Mouse (Mus musculus) thymus, postnatal 14 days (tissue): Measurements from ENCODE around the gene Bphl.
"Not testable (repeated sequence)": the region's sequence is repeated elsewhere in the genome, so short reads cannot be mapped to it uniquely, and the experiment has no call there.

ENCODE experiments used
- DNase-seq: peaks from one replicate; pipeline ENCODE4 v3.0.0; 2021

Gene Bphl

DNA sequence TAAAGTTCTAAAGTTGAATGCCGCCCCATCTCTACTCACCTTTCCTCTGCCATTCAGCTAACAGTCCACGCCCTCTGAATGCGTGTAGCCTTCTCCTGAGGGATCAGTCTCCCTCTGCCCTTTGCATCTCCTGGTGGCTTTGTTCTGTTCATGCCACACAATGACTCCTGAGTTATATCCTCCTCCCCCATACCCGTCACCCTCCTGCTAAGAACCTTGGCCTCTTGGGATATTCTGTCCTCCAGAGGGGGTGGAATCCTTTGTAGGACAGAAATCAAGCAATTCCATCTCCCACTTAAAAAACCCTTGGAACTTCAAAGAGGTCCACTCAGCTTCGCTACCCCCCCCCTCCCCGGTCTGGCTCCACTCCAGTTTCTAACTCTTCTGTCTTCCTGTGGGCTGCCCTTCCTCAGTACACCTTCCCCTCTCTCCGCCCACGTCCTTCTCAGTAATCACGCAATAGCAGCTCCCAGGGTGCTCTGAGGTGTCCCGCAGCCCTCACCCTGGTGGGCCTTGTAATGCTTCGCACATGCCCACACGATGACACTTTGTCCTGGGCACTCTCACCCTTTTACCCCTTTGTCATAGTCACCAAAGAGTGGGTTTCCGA is 16.4 kb downstream of the Bphl start:
- no peak for DNase-seq

DNA sequence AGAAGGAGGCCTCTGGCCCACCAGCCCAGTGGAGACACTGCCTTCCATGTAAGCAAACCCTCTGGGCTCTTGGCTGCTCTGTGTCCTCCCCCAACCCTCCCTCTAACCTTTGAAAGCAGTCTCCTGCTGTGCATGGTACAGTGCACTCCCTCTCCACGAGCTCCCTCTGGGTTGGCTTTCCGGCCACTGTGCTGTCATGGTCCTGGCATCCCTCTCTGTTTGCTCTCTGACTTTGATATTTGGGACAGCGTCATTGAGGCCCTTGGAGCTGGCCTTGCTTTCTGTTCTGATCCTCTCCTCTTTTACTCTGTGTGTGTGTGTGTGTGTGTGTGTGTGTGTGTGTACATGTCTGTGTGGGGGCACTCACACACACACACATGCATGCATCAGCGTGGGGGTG is 17.0 kb downstream of the Bphl start:
- DNase-seq: no peak

DNA sequence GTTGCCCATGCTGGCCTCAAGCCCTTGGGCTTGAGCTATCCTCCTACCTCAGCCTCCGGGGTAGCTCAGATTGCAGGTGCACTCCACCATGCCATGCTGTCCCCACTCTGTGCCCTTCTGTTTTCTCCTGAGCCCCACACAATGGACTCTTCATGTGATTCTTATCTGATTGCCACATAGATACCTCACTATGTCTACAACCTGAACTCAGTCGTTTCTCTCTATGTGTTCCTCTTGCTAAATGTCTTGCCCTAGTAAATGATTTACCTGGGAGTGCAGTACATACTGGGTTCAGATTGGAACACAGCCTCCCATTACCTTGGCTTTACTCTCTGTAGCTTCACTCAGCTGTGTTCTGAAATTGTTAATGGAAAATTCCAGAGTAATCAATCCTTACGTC is 17.6 kb downstream of the Bphl start:
- no peak for DNase-seq

DNA sequence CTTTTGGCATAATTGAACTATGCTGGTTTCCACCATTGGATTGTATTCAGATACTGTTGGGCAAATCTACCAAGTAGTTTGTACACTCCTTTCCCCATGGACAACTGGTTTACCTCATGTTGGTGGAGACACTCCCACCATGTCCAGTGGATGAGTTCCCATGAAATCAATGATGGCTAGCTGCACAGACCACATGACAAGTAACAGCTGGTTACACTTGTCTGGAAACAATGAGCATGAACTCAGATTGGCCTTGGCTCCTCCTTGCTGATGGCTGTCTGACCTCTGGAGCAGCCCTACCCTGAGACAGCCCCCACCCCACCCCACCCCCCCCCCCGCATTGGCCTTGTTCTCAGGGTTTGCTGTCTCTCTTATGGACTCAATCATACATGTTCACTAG is 19.9 kb downstream of the Bphl start:
- DNase-seq: no peak

- no peak for DNase-seq
These were observed 22.7 kb downstream of the Bphl start for GRCm38 (mm10) chr13:34060061-34060460.

GRCm38 (mm10) chr13:34062466-34062865 is 25.1 kb downstream of the Bphl start:
- no peak for DNase-seq

GRCm38 (mm10) chr13:34066351-34066750 is 29.0 kb downstream of the Bphl start:
- DNase-seq: no peak

DNA sequence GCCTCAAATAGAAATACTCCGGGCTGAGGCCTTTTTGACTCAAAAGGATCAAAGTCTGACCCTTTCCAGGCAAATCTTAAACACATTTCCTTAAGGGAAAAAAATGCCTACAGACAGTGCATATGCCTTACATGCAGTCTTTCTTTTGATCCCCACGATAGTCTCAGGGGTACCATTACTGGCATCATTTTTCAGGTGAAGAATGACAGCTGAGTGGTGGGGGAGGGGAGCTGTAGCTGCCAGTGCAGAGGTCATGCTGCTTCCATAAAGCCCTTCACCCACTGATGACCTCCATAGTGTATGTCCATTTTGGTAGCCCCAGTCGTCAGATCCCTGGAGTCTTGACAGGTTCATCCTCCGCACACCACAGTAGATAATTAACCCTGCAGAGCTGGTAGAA is 32.9 kb downstream of the Bphl start:
- no peak for DNase-seq

DNA sequence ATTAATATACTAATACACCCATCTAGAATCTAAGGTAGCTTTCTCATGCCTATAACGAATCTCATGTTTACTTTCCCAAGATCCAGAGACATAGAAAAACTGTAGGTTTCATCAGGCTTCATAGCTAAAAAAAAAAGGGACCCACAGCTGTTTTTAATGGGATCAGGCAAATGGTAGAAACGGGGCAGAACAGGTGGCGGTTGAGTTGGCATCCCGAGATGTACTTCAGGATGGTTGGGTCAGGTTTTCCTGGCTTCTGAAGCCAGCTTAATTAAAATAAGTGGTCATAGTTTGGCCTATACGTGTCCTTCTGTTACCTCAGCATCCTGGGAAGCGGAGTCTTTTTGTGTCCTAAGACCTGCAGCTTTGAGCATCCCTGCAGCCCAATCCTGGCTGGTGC is 34.4 kb downstream of the Bphl start:
- DNase-seq: no peak

DNA sequence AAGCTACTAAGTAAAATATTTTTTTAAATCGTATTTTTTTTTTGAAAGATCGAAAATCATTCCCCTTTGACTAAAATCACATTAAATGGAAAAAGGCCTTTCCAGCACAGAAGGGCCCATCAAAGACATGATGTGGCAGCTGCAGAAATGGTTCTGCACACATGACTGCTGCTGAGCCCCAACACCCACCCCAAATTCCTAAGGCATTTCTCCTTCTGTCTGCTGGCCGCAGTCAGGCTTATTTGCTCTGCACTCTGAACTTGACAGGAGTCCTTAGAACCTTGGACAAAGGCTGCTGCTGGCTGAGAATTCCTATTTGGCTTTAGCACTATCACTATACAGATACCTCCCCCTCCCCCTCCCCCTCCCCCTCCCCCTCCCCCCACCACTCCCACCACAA is 35.5 kb downstream of the Bphl start:
- no peak for DNase-seq

GRCm38 (mm10) chr13:34074441-34074840 is 37.0 kb downstream of the Bphl start:
- not testable (repeated sequence) for DNase-seq

DNA sequence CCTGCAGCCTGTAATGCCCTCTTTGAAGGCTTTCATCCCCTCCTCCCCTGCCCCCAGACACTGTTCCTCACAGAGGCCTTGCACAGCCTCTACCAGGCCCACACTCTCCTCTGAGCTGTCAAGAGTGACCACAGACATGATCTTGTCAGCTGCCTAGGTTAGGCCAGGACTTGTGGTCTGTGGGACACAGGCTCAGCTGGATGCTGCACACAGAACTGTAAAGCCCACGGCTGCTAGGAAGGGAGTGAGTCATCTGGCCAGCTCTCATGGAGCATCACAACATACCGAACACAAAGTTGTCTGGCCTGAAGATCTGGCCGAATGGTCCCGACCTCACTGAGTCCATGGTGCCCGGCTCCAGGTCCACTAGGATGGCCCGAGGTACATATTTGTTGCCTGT is 38.5 kb downstream of the Bphl start:
- not testable (repeated sequence) for DNase-seq

GRCm38 (mm10) chr13:34076561-34077491 is 39.4 kb downstream of the Bphl start:
- DNase-seq: peak; percentile 41

DNA sequence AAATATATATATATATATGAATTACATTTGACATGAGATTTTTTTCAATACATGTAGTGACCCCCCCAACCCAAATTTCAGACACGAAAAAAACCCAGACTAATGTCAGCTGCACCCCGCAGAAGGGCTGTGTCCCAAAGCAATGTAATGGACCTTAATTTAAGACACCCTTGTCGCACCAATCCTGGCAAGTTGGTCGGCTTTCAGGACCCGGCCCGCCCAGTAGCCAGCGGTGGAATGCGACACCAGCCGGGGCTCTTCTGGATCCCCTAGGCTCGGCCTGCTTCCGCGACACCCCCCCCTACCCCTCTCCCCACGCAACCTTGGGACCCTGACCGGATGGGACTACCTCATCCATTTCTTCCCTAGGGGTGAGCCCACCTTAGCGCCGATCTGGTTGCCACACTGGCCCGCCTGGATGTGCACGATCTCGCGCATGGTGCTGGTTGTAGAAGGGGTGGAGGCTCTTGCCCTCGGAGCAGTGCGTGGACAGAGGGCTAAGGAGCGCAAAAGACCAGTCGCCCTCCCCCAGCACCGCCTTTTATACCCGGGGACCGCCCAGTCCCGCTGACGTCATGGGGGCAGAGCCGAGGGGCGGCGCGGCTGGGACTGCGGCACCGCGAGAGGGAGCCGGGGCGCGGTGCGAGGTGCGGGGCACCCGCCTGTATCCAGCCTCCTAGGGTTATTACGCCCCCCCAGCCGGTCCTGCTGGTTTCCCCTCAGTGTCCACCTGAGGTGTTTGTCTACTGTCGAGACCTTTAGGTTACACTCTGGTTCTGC is 40.3 kb downstream of the Bphl start, which contains the start of gene Tubb2a:
Gene Tubb2a (minus strand): TSS at position 516 of the 780 bp plus-strand sequence.
- DNase-seq: peak; percentile 94

- no peak for DNase-seq
These were observed 41.3 kb downstream of the Bphl start for GRCm38 (mm10) chr13:34078500-34079280.

DNA sequence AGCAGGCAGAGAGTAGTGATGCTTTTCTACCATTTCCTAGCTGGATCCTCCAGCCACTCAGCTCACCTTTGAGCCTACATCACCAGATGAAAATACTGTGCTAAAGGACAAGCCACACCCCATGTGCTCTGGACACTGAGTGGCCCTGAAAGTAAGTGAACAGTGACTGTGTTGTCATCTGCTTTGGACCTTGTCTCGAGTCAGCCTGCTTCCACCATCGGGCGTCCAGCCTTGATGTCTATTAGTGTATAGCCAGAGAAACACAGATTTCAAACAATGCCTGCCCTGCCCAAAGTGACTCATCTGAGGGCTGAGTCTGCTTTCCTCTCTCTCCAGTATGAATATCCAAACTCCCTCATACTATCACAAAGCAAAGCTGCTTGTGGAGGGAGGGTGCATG is 42.4 kb downstream of the Bphl start:
- DNase-seq: no peak

- no peak for DNase-seq
These were observed 44.5 kb downstream of the Bphl start for GRCm38 (mm10) chr13:34081926-34082325.

- no peak for DNase-seq
These were observed 46.8 kb downstream of the Bphl start for GRCm38 (mm10) chr13:34084026-34084750.

DNA sequence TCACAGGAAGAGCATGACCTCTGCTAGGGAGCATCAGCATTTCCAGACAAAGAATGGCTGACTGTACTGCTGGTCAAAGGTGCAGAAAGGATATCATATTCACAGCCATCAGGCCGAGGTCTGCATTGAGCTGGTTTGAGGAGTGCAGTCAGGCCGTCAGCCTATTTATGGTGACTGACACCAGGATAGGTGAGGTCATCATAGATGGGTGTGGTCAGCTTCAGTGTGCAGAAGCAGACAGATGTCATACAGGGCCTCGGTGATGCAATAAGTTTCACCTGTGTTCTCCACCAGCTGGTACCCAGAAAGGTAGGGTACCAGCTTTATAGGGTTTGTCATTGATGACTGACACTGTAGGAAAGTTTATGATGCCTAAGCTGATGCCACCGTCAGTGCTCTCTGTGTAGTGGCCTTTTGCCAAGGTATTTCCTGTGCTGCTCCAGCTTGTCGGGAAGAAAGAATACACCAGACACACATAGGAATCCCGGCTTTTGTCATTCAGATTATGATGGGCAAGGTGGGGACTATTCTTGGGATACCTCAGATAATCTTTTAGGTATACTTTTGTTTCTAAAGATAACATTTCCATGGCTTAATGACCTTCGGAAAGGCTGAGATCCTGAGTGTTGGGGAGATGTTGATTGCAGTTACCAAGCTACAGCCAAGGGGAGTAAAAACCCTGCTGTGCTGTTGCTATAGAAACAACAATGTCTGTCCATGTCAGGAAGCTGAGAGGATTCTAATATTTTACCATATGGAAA is 49.8 kb downstream of the Bphl start:
- DNase-seq: no peak

- peak; percentile 40 for DNase-seq
These were observed 50.8 kb downstream of the Bphl start for GRCm38 (mm10) chr13:34088201-34088649.

DNA sequence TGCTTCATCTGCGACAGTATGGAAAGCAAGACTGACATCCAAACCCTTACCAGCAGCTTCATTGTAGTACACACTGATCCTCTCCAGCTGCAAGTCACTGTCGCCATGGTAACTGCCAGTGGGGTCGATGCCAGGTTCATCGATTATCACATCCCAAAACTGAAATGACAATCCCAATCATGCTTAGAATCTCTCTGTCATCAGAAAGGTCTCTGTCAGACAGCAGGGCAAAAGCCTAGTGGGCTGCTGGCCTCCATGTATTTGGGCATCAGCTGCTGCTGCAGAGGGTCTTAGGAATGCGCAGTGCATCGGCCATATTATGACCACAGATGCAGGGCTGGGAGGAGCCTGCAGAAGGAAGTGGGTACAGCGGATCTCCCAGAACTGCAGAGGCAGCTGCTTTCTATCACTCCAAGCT is 51.5 kb downstream of the Bphl start:
- DNase-seq: peak; percentile 48
